ENCODE assay signal across 8 mouse cellular contexts in genomic region chr15:98610131-98610633, GRCm38 (mm10). TPM values are rescaled to one million over a fixed set of nuclear protein-coding genes. Genes with fewer than 3 reads are reported as not detected.
DNase-seq lines count a peak whose midpoint lies in the region; ATAC-seq and TF ChIP-seq lines count a peak whose summit lies in the region.

No protein-coding gene starts in this region.

- WGBS in cerebellum, adult 2 months: 6% methylated on average over 12 of the region's 12 CpGs
- 11% methylated on average over 12 of the region's 12 CpGs for WGBS in heart, postnatal 0 days
- 6% methylated on average over 12 of the region's 12 CpGs for WGBS in lung, postnatal 0 days

- no peak for DNase-seq in cerebellum, adult 2 months
- no peak for DNase-seq in cerebellum, postnatal 36 days
- no peak for DNase-seq in CH12.LX (ENCODE audit: extremely low read depth)
- no peak for DNase-seq in heart, postnatal 0 days (ENCODE audit: low spot score)
- peak; percentile 71 for DNase-seq in lung, postnatal 0 days (ENCODE audit: low spot score)
- DNase-seq in urinary bladder, postnatal 25 days (ENCODE audit: low spot score): no peak
- no peak for DNase-seq in left cerebral cortex, adult 11 months (ENCODE audit: low spot score)
- DNase-seq in Muller cell, postnatal 12 days (ENCODE audit: inconsistent ontology term): no peak

- no peak for TF ChIP-seq EP300 in CH12.LX (IDR thresholded peaks at IDR 0.05; ENCODE audit: low read length)
- TF ChIP-seq EP300 in heart, postnatal 0 days (IDR thresholded peaks at IDR 0.05; ENCODE audit: low read depth): no peak
- no peak for TF ChIP-seq EP300 in lung, postnatal 0 days (IDR thresholded peaks at IDR 0.05)

- no peaks in the 10 kb centered on the region for H3K27me3 ChIP-seq in cerebellum, adult 2 months (ENCODE audit: control insufficient read depth, insufficient read depth, low read length)
- peaks cover 71% of the 10 kb centered on the region for H3K27me3 ChIP-seq in CH12.LX (replicated peaks)
- H3K27me3 ChIP-seq in heart, postnatal 0 days (ENCODE audit: control insufficient read depth, insufficient read depth, low read length): no peaks in the 10 kb centered on the region
- no peaks in the 10 kb centered on the region for H3K27me3 ChIP-seq in lung, postnatal 0 days (replicated peaks; ENCODE audit: insufficient read depth, low read length)

- no peak for TF ChIP-seq CTCF in cerebellum, adult 2 months (IDR thresholded peaks at IDR 0.05; ENCODE audit: borderline replicate concordance, insufficient read depth, low read depth, low read length)
- TF ChIP-seq CTCF in CH12.LX (conservative IDR thresholded peaks at IDR 0.05 in 1 of 2, IDR thresholded peaks at IDR 0.05 in 1 of 2; ENCODE audit: low read depth in 2 of 2, low read length in 2 of 2): no peak
- TF ChIP-seq CTCF in heart, postnatal 0 days (IDR thresholded peaks at IDR 0.05; ENCODE audit: low read depth): no peak
- no peak for TF ChIP-seq CTCF in lung, postnatal 0 days (IDR thresholded peaks at IDR 0.05)

- TF ChIP-seq POLR2A in cerebellum, adult 2 months (IDR thresholded peaks at IDR 0.05; ENCODE audit: borderline replicate concordance, insufficient read depth, low read length): no peak
- no peak for TF ChIP-seq POLR2A in CH12.LX (IDR thresholded peaks at IDR 0.05; ENCODE audit: low read depth, low read length)

- dilution Hi-C loops in CH12.LX (cut with MboI; ENCODE audit: extremely low pct_ligation_motif_present, extremely low pct_unique_long_range_greater_than_20kb, low sequenced_read_pairs): no loop called here

- no peaks in the 10 kb centered on the region for H3K79me2 ChIP-seq in CH12.LX (replicated peaks; ENCODE audit: control insufficient read depth, extremely low read depth, insufficient read depth, poor library complexity, severe bottlenecking)

- no peak overlapping the region for H3K27ac ChIP-seq in cerebellum, adult 2 months (ENCODE audit: insufficient read depth, low read length)
- no peak overlapping the region for H3K27ac ChIP-seq in CH12.LX (ENCODE audit: insufficient read depth, low read depth)
- H3K27ac ChIP-seq in heart, postnatal 0 days (ENCODE audit: low read depth): peak overlapping the region; percentile 97
- H3K27ac ChIP-seq in lung, postnatal 0 days (ENCODE audit: low read length): peak overlapping the region; percentile 89

- peak overlapping the region; percentile 85 for H3K4me3 ChIP-seq in cerebellum, adult 2 months (replicated peaks; ENCODE audit: insufficient read depth, low read depth, low read length)
- no peak overlapping the region for H3K4me3 ChIP-seq in CH12.LX (replicated peaks in 1 of 3; ENCODE audit: low read depth in 2 of 3, low read length in 2 of 3, poor library complexity in 1 of 3)
- peak overlapping the region; percentile 78 for H3K4me3 ChIP-seq in heart, postnatal 0 days (ENCODE audit: low read depth, low read length)
- H3K4me3 ChIP-seq in lung, postnatal 0 days (ENCODE audit: low read depth, low read length): peak overlapping the region; percentile 88

- ATAC-seq in heart, postnatal 0 days (ENCODE audit: insufficient read depth, low read depth): no peak
- no peak for ATAC-seq in lung, postnatal 0 days

- peak overlapping the region; percentile 78 for H3K4me2 ChIP-seq in CH12.LX (ENCODE audit: insufficient read depth, low read depth, poor library complexity, severe bottlenecking)
- peak overlapping the region; percentile 86 for H3K4me2 ChIP-seq in heart, postnatal 0 days (ENCODE audit: low read depth, low read length)
- H3K4me2 ChIP-seq in lung, postnatal 0 days (replicated peaks; ENCODE audit: low read depth, low read length): peak overlapping the region; percentile 93

- H3K36me3 ChIP-seq in CH12.LX (replicated peaks in 1 of 2; ENCODE audit: control insufficient read depth in 1 of 2, insufficient read depth in 1 of 2, low read length in 1 of 2): no peaks in the 10 kb centered on the region
- no peaks in the 10 kb centered on the region for H3K36me3 ChIP-seq in heart, postnatal 0 days (replicated peaks; ENCODE audit: control insufficient read depth, insufficient read depth, low read length)
- no peaks in the 10 kb centered on the region for H3K36me3 ChIP-seq in lung, postnatal 0 days (ENCODE audit: insufficient read depth, low read length)

- in situ Hi-C loops in CH12.LX (cut with MboI; ENCODE audit: low pct_ligation_motif_present, low pct_unique_long_range_greater_than_20kb, low sequenced_read_pairs): no loop called here

- no peak for TF ChIP-seq RAD21 in CH12.LX (IDR thresholded peaks at IDR 0.05; ENCODE audit: low read depth, low read length)

- peaks cover 7% of the 10 kb centered on the region for H3K4me1 ChIP-seq in cerebellum, adult 2 months (ENCODE audit: control insufficient read depth, insufficient read depth, low read length)
- peaks cover 0 to 3% of the 10 kb centered on the region in 2 experiments; a peak in 1 of 4 replicates for H3K4me1 ChIP-seq in CH12.LX (ENCODE audit: control insufficient read depth in 1 of 2, insufficient read depth in 2 of 2)
- H3K4me1 ChIP-seq in heart, postnatal 0 days (ENCODE audit: control insufficient read depth, insufficient read depth): peaks cover 16% of the 10 kb centered on the region
- H3K4me1 ChIP-seq in lung, postnatal 0 days (ENCODE audit: insufficient read depth, low read depth, low read length): peaks cover 5% of the 10 kb centered on the region

- H3K9ac ChIP-seq in CH12.LX (ENCODE audit: insufficient read depth, low read depth): no peak overlapping the region
- peak overlapping the region; percentile 89 for H3K9ac ChIP-seq in heart, postnatal 0 days (replicated peaks; ENCODE audit: low read depth, low read length)
- peak overlapping the region; percentile 80 for H3K9ac ChIP-seq in lung, postnatal 0 days (replicated peaks; ENCODE audit: low read depth)

- H3K9me3 ChIP-seq in CH12.LX (replicated peaks; ENCODE audit: low read length): no peaks in the 10 kb centered on the region
- H3K9me3 ChIP-seq in heart, postnatal 0 days (replicated peaks; ENCODE audit: control insufficient read depth, low read length): no peaks in the 10 kb centered on the region
- no peaks in the 10 kb centered on the region for H3K9me3 ChIP-seq in lung, postnatal 0 days (ENCODE audit: low read length)

TF ChIP-seq in CH12.LX, 34 proteins besides CTCF, POLR2A, EP300 and RAD21:
- no peak for TF ChIP-seq NRF1 (IDR thresholded peaks at IDR 0.05; ENCODE audit: low read depth, low read length)
- no peak for TF ChIP-seq MAFK (IDR thresholded peaks at IDR 0.05; ENCODE audit: insufficient replicate concordance, low read length)

RNA-seq across cellular contexts. Expression of gene Adcy6, which starts 0.3 kb away (rescaled TPM):
- 31.1 and 31.3 TPM in 2 replicates for polyA plus RNA-seq in cerebellum, adult 2 months (2012; rRNA removed)
- total RNA-seq in CH12.LX (2012; rRNA removed) (1.5 and 2.6 TPM in 2 replicates), CH12.LX (2014; rRNA removed) (0.05 TPM in 1 of 2 replicates, not detected in the other)
- polyA plus RNA-seq in CH12.LX (2012; ENCODE audit: insufficient read length, low read depth): 0.06 and 0.11 TPM in 2 replicates
- 200 and 216 TPM in 2 replicates for total RNA-seq in heart, postnatal 0 days (2014; rRNA removed; ENCODE audit: low replicate concordance)
- 29.2 and 33.5 TPM in 2 replicates for polyA plus RNA-seq in heart, postnatal 0 days (2015; fragmentation: Nextera tagmentation; extraction: Ambion mirVana)
- 9.2 and 12.1 TPM in 2 replicates for polyA plus RNA-seq in lung, postnatal 0 days (2015; fragmentation: Nextera tagmentation; extraction: Ambion mirVana)

RNA-seq across cellular contexts. Expression of gene Cacnb3, which starts 20.5 kb away (rescaled TPM):
- polyA plus RNA-seq in cerebellum, adult 2 months (2012; rRNA removed): 65.4 and 69.7 TPM in 2 replicates
- 2.9 and 4.3 TPM in 2 replicates for total RNA-seq in CH12.LX (2012; rRNA removed)
- 2.3 and 2.5 TPM in 2 replicates for total RNA-seq in CH12.LX (2014; rRNA removed)
- polyA plus RNA-seq in CH12.LX (2012; ENCODE audit: insufficient read length, low read depth): 5.7 and 7.0 TPM in 2 replicates
- total RNA-seq in heart, postnatal 0 days (2014; rRNA removed; ENCODE audit: low replicate concordance): 15.6 and 19.4 TPM in 2 replicates
- polyA plus RNA-seq in heart, postnatal 0 days (2015; fragmentation: Nextera tagmentation; extraction: Ambion mirVana): 5.7 and 6.1 TPM in 2 replicates
- 7.4 and 10.7 TPM in 2 replicates for polyA plus RNA-seq in lung, postnatal 0 days (2015; fragmentation: Nextera tagmentation; extraction: Ambion mirVana)

RNA-seq across cellular contexts. Expression of gene 4930415O20Rik, which starts 39.4 kb away (rescaled TPM):
- polyA plus RNA-seq in cerebellum, adult 2 months (2012; rRNA removed): not detected in 2 replicates
- not detected in 2 replicates for total RNA-seq in CH12.LX (2012; rRNA removed)
- total RNA-seq in CH12.LX (2014; rRNA removed): not detected in 2 replicates
- polyA plus RNA-seq in CH12.LX (2012; ENCODE audit: insufficient read length, low read depth): not detected in 2 replicates
- total RNA-seq in heart, postnatal 0 days (2014; rRNA removed; ENCODE audit: low replicate concordance): not detected in 2 replicates
- 0.30 TPM in 1 of 2 replicates, not detected in the other for polyA plus RNA-seq in heart, postnatal 0 days (2015; fragmentation: Nextera tagmentation; extraction: Ambion mirVana)
- polyA plus RNA-seq in lung, postnatal 0 days (2015; fragmentation: Nextera tagmentation; extraction: Ambion mirVana): 0.31 TPM in 1 of 2 replicates, not detected in the other

RNA-seq across cellular contexts. Expression of gene Ccnt1, which starts 39.5 kb away (rescaled TPM):
- polyA plus RNA-seq in cerebellum, adult 2 months (2012; rRNA removed): 24.1 and 24.2 TPM in 2 replicates
- total RNA-seq in CH12.LX (2012; rRNA removed) (36.8 and 42.1 TPM in 2 replicates), CH12.LX (2014; rRNA removed) (38.1 and 41.3 TPM in 2 replicates)
- 62.1 and 73.3 TPM in 2 replicates for polyA plus RNA-seq in CH12.LX (2012; ENCODE audit: insufficient read length, low read depth)
- total RNA-seq in heart, postnatal 0 days (2014; rRNA removed; ENCODE audit: low replicate concordance): 20.0 and 32.8 TPM in 2 replicates
- polyA plus RNA-seq in heart, postnatal 0 days (2015; fragmentation: Nextera tagmentation; extraction: Ambion mirVana): 21.4 and 22.3 TPM in 2 replicates
- polyA plus RNA-seq in lung, postnatal 0 days (2015; fragmentation: Nextera tagmentation; extraction: Ambion mirVana): 31.0 and 32.2 TPM in 2 replicates

RNA-seq across cellular contexts. Expression of gene Ddx23, which starts 52.5 kb away (rescaled TPM):
- polyA plus RNA-seq in cerebellum, adult 2 months (2012; rRNA removed): 69.4 and 71.7 TPM in 2 replicates
- total RNA-seq in CH12.LX (2012; rRNA removed): 103 and 132 TPM in 2 replicates
- 58.5 and 59.4 TPM in 2 replicates for total RNA-seq in CH12.LX (2014; rRNA removed)
- 148 and 181 TPM in 2 replicates for polyA plus RNA-seq in CH12.LX (2012; ENCODE audit: insufficient read length, low read depth)
- 25.1 and 32.7 TPM in 2 replicates for total RNA-seq in heart, postnatal 0 days (2014; rRNA removed; ENCODE audit: low replicate concordance)
- polyA plus RNA-seq in heart, postnatal 0 days (2015; fragmentation: Nextera tagmentation; extraction: Ambion mirVana): 11.8 and 12.9 TPM in 2 replicates
- polyA plus RNA-seq in lung, postnatal 0 days (2015; fragmentation: Nextera tagmentation; extraction: Ambion mirVana): 14.5 and 17.5 TPM in 2 replicates

Comparison
In these comparisons a context has a peak if more than half of its experiments do, and no peak if none do; other contexts are left out.
1. H3K27ac ChIP-seq: peak in heart, postnatal 0 days (single experiment) and lung, postnatal 0 days (single experiment); none in cerebellum, adult 2 months (single experiment) and CH12.LX (single experiment).
2. H3K4me3 ChIP-seq: peak in cerebellum, adult 2 months (single experiment), heart, postnatal 0 days (single experiment) and lung, postnatal 0 days (single experiment); none in CH12.LX (0 of 3).
3. Peak in every context shown above with its lines, with median percentiles within 50 percentile points of each other: H3K4me2 ChIP-seq.